Mouse (Mus musculus): ENCODE measurements around the gene Arpc5l.
A peak's percentile ranks its signal among the peaks of the same experiment; 100 is the strongest.

Gene Arpc5l

GRCm38 (mm10) chr2:39004880-39005435 lies at the start of gene Arpc5l:
Arpc5l (plus strand) TSS chr2:39005348.
- DNase-seq (ENCODE audit: low spot score), result peak; percentile 86

GRCm38 (mm10) chr2:38956062-38956461 lies 49.1 kb upstream of the Arpc5l start:
- no peak for DNase-seq (ENCODE audit: low spot score)

- DNase-seq (ENCODE audit: low spot score), result no peak
Observed at GRCm38 (mm10) chr2:38957671-38958223, 47.4 kb upstream of the Arpc5l start.

- no peak for DNase-seq (ENCODE audit: low spot score)
Observed at GRCm38 (mm10) chr2:38964198-38964597, 41.0 kb upstream of the Arpc5l start.

- DNase-seq (ENCODE audit: low spot score), result no peak
Observed at GRCm38 (mm10) chr2:38969650-38970049, 35.5 kb upstream of the Arpc5l start.

- DNase-seq (ENCODE audit: low spot score), result no peak
Observed at GRCm38 (mm10) chr2:38970057-38970456, 35.1 kb upstream of the Arpc5l start.

- no peak for DNase-seq (ENCODE audit: low spot score)
Observed at GRCm38 (mm10) chr2:38973223-38973622, 31.9 kb upstream of the Arpc5l start.

- DNase-seq (ENCODE audit: low spot score), result no peak
Observed at GRCm38 (mm10) chr2:38973701-38974100, 31.4 kb upstream of the Arpc5l start.

GRCm38 (mm10) chr2:38974171-38974570 lies 31.0 kb upstream of the Arpc5l start:
- no peak for DNase-seq (ENCODE audit: low spot score)

- DNase-seq (ENCODE audit: low spot score), result no peak
Observed at GRCm38 (mm10) chr2:38975181-38975580, 30.0 kb upstream of the Arpc5l start.

- DNase-seq (ENCODE audit: low spot score), result no peak
Observed at GRCm38 (mm10) chr2:38975941-38976805, 29.0 kb upstream of the Arpc5l start.

GRCm38 (mm10) chr2:38977837-38978236 lies 27.3 kb upstream of the Arpc5l start:
- DNase-seq (ENCODE audit: low spot score), result no peak

GRCm38 (mm10) chr2:38983456-38983855 lies 21.7 kb upstream of the Arpc5l start:
- DNase-seq (ENCODE audit: low spot score), result no peak

GRCm38 (mm10) chr2:38986580-38986979 lies 18.6 kb upstream of the Arpc5l start:
- no peak for DNase-seq (ENCODE audit: low spot score)

GRCm38 (mm10) chr2:38987371-38987770 lies 17.8 kb upstream of the Arpc5l start:
- no peak for DNase-seq (ENCODE audit: low spot score)

- DNase-seq (ENCODE audit: low spot score), result peak; percentile 39
Observed at GRCm38 (mm10) chr2:38987803-38988510, 17.2 kb upstream of the Arpc5l start.

- DNase-seq (ENCODE audit: low spot score), result no peak
Observed at GRCm38 (mm10) chr2:38988929-38989328, 16.2 kb upstream of the Arpc5l start.

- DNase-seq (ENCODE audit: low spot score), result no peak
Observed at GRCm38 (mm10) chr2:38992004-38992403, 13.1 kb upstream of the Arpc5l start.

- no peak for DNase-seq (ENCODE audit: low spot score)
Observed at GRCm38 (mm10) chr2:38992452-38992851, 12.7 kb upstream of the Arpc5l start.

GRCm38 (mm10) chr2:38997386-38998374 lies 7.5 kb upstream of the Arpc5l start, which contains the start of gene Wdr38:
Wdr38 (plus strand) TSS chr2:38997476.
- DNase-seq (ENCODE audit: low spot score), result peak; percentile 88

- no peak for DNase-seq (ENCODE audit: low spot score)
Observed at GRCm38 (mm10) chr2:38999381-38999780, 5.8 kb upstream of the Arpc5l start.
